Mouse (Mus musculus) layer of hippocampus, postnatal 36 days (tissue): ENCODE results near the gene B4galnt1. TPM values are rescaled to one million over a fixed set of nuclear protein-coding genes. Genes with fewer than 3 reads are reported as not detected.
A peak's percentile ranks its signal among the peaks of the same experiment; 100 is the strongest.
"Not testable (repeated sequence)": the region's sequence is repeated elsewhere in the genome, so short reads cannot be mapped to it uniquely, and the experiment has no call there.

Experiments used
- DNase-seq, 2 experiments: peaks; one replicate each; pipeline ENCODE4 v3.0.0; 2022
- total RNA-seq, 2 experiments: library from RNA; stranded (reverse); gene quantifications; 2 replicates each; pipeline ENCODE4 v1.2.3; 2021

B4galnt1 gene
- total RNA-seq, 2 experiments from 2014 or later: 115 to 123 TPM

GRCm38 (mm10) chr10:127143228-127143627 is 21.8 kb upstream of the B4galnt1 start:
- DNase-seq: no peak

GRCm38 (mm10) chr10:127144536-127144935 is 20.5 kb upstream of the B4galnt1 start:
- DNase-seq: no peak

- no peak for DNase-seq
Observed at GRCm38 (mm10) chr10:127145303-127145702, 19.7 kb upstream of the B4galnt1 start.

GRCm38 (mm10) chr10:127147135-127147534 is 17.9 kb upstream of the B4galnt1 start:
- no peak for DNase-seq

- no peak for DNase-seq
Observed at GRCm38 (mm10) chr10:127150471-127150872, 14.6 kb upstream of the B4galnt1 start.

- not testable (repeated sequence) for DNase-seq
Observed at GRCm38 (mm10) chr10:127151233-127151632, 13.8 kb upstream of the B4galnt1 start.

GRCm38 (mm10) chr10:127152556-127152955 is 12.5 kb upstream of the B4galnt1 start:
- DNase-seq: not testable (repeated sequence)

- DNase-seq: no peak
Observed at GRCm38 (mm10) chr10:127153323-127153722, 11.7 kb upstream of the B4galnt1 start.

- DNase-seq: no peak
Observed at GRCm38 (mm10) chr10:127154241-127154640, 10.8 kb upstream of the B4galnt1 start.

GRCm38 (mm10) chr10:127154652-127155051 is 10.4 kb upstream of the B4galnt1 start:
- no peak for DNase-seq

GRCm38 (mm10) chr10:127156089-127156488 is 8.9 kb upstream of the B4galnt1 start:
- DNase-seq: no peak

- DNase-seq: no peak
Observed at GRCm38 (mm10) chr10:127156511-127156910, 8.5 kb upstream of the B4galnt1 start.

- no peak for DNase-seq
Observed at GRCm38 (mm10) chr10:127158471-127158870, 6.6 kb upstream of the B4galnt1 start.

- peak in 1 of 2 experiments; percentile 9 for DNase-seq
Observed at GRCm38 (mm10) chr10:127160081-127160480, 4.9 kb upstream of the B4galnt1 start.

GRCm38 (mm10) chr10:127160728-127161127 is 4.3 kb upstream of the B4galnt1 start:
- DNase-seq: no peak

- not testable (repeated sequence) for DNase-seq
Observed at GRCm38 (mm10) chr10:127162771-127163261, 2.2 kb upstream of the B4galnt1 start.

GRCm38 (mm10) chr10:127164190-127164589 is 835 bp upstream of the B4galnt1 start:
- DNase-seq: no peak

- no peak for DNase-seq
Observed at GRCm38 (mm10) chr10:127165354-127165653, 279 bp downstream of the B4galnt1 start.

GRCm38 (mm10) chr10:127165654-127166403 is 804 bp downstream of the B4galnt1 start:
- peak in 1 of 2 experiments; percentile 53 for DNase-seq

GRCm38 (mm10) chr10:127166404-127166715 is 1.3 kb downstream of the B4galnt1 start:
- no peak for DNase-seq

- DNase-seq: peak in 1 of 2 experiments; percentile 9
Observed at GRCm38 (mm10) chr10:127166771-127167613, 2.0 kb downstream of the B4galnt1 start.

- peak in 1 of 2 experiments; percentile 11 for DNase-seq
Observed at GRCm38 (mm10) chr10:127167614-127168192, 2.7 kb downstream of the B4galnt1 start.

- peak; percentile 16 to 23 for DNase-seq
Observed at GRCm38 (mm10) chr10:127170002-127170401, 5.0 kb downstream of the B4galnt1 start.
